Mouse (Mus musculus) hindbrain, embryonic 10.5 days (tissue): Measurements from ENCODE around the gene Plod3. TPM values are rescaled to one million over a fixed set of nuclear protein-coding genes. Genes with fewer than 3 reads are reported as not detected.

Experiments used
- DNase-seq: peaks from one replicate; pipeline ENCODE4 v3.0.0-alpha.2; 2017; ENCODE audit warnings: low spot score
- H3K27ac ChIP-seq: fragments of 300-500 bp; sonication (generic); 2 replicates; pipeline ENCODE4 v1.5.1; 2016; ENCODE audit warnings: mild to moderate bottlenecking, moderate library complexity
- H3K27me3 ChIP-seq: fragments of 300-500 bp; sonication (generic); 2 replicates; pipeline ENCODE4 v1.6.1; 2016; ENCODE audit warnings: mild to moderate bottlenecking; ENCODE audit not compliant: poor library complexity, insufficient read depth, severe bottlenecking
- H3K36me3 ChIP-seq: fragments of 300-500 bp; sonication (generic); 2 replicates; pipeline ENCODE4 v1.6.1; 2016; ENCODE audit warnings: mild to moderate bottlenecking, moderate library complexity
- H3K4me1 ChIP-seq: fragments of 300-500 bp; sonication (generic); replicated peaks from 2 replicates; pipeline ENCODE4 v1.6.1; 2016; ENCODE audit warnings: mild to moderate bottlenecking
- H3K4me3 ChIP-seq: fragments of 300-500 bp; sonication (generic); 2 replicates; pipeline ENCODE4 v1.5.1; 2016; ENCODE audit warnings: mild to moderate bottlenecking, moderate library complexity
- H3K9me3 ChIP-seq: fragments of 300-500 bp; sonication (generic); 2 replicates; pipeline ENCODE4 v1.6.1; 2016; ENCODE audit warnings: mild to moderate bottlenecking, moderate library complexity
- WGBS: fragments of 180-500 bp; shearing (Covaris S2); methylation state at CpG from one replicate; pipeline ENCODE4 v1.1.7; 2016; 5-methylcytosine and 5-hydroxymethylcytosine counted together
- polyA plus RNA-seq: library from polyadenylated mRNA; unstranded; fragments of >200 nt; fragmentation: Nextera tagmentation; extraction: Ambion mirVana; gene quantifications from 2 replicates; pipeline ENCODE4 v1.2.1, GENCODE M21; 2016

Gene Plod3
- polyA plus RNA-seq, 1 experiment from 2014 or later, result 40.6 TPM

- peak overlapping the region; percentile 89 for H3K27ac ChIP-seq
- DNase-seq, result no peak
Observed at GRCm38 (mm10) chr5:136953440-136953951, 33.3 kb upstream of the Plod3 start.

DNA sequence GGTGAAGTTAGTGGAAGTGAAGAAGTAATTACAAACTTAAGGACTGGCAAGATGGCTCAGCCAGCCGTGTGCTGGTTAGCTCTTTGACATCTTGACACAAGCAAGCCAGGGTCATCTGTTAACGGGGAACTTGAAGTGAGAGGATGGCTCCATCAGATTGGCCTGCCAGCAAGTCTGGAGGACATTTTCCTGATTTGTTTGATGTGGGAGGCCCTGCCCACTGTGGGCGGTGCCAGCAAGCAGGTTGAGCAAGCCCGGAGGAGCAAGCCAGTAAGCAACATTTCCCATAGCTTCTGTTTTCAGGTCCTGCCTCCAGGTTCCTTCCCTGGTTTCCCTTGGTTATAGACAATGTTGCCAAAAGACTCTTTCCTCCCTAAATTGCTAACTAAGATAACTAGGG lies 31.2 kb upstream of the Plod3 start:
- Histone ChIP-seq H3K9me3 (no peaks in the 10 kb centered on the region), H3K4me3 (no peak overlapping the region), H3K27me3 (no peaks in the 10 kb centered on the region), H3K36me3 (peaks cover 43% of the 10 kb centered on the region), H3K27ac (no peak overlapping the region), H3K4me1 (peaks cover 20% of the 10 kb centered on the region)
- DNase-seq, result no peak
- 85% methylated on average over 4 of the region's 4 CpGs for WGBS

More at GRCm38 (mm10) chr5:136953440-136953951, 33.3 kb upstream of the Plod3 start:
- peaks cover 28% of the 10 kb centered on the region for H3K36me3 ChIP-seq
- H3K4me1 ChIP-seq, result peaks cover 20% of the 10 kb centered on the region
- peak overlapping the region; percentile 81 for H3K4me3 ChIP-seq
- H3K27me3 ChIP-seq, result no peaks in the 10 kb centered on the region
- no peaks in the 10 kb centered on the region for H3K9me3 ChIP-seq
- 5% methylated on average over 12 of the region's 12 CpGs for WGBS

DNA sequence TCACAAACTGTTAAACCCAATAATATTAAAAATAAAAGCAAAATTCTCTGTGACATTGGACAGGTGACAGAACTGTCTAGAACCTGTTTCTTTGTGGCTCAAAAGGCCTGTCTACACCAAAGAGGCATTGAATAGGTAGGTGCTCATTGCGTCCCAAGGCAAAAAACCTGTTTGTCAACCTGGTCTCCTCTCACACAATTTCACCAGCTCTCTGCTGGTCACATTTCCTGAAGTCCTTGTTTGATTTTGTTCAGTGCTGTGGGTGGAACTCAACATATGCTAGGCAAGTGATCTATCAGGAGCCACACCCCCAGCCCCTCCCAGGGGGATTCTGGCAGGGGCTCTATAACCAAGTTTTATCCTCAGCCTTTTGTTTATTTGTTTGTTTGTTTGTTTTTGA lies 29.6 kb upstream of the Plod3 start:
- Histone ChIP-seq H3K4me1 (peaks cover 32% of the 10 kb centered on the region), H3K27me3 (no peaks in the 10 kb centered on the region), H3K36me3 (peaks cover 45% of the 10 kb centered on the region), H3K4me3 (no peak overlapping the region), H3K27ac (no peak overlapping the region), H3K9me3 (no peaks in the 10 kb centered on the region)
- 92% methylated on average over 1 of the region's 1 CpGs for WGBS
- no peak for DNase-seq

- no peaks in the 10 kb centered on the region for H3K9me3 ChIP-seq
- WGBS, result 83% methylated on average over 5 of the region's 5 CpGs
- H3K4me1 ChIP-seq, result peaks cover 30% of the 10 kb centered on the region
- no peak overlapping the region for H3K4me3 ChIP-seq
- H3K36me3 ChIP-seq, result peaks cover 58% of the 10 kb centered on the region
- no peak for DNase-seq
- no peak overlapping the region for H3K27ac ChIP-seq
- no peaks in the 10 kb centered on the region for H3K27me3 ChIP-seq
Observed at GRCm38 (mm10) chr5:136958991-136959605, 27.7 kb upstream of the Plod3 start.

DNA sequence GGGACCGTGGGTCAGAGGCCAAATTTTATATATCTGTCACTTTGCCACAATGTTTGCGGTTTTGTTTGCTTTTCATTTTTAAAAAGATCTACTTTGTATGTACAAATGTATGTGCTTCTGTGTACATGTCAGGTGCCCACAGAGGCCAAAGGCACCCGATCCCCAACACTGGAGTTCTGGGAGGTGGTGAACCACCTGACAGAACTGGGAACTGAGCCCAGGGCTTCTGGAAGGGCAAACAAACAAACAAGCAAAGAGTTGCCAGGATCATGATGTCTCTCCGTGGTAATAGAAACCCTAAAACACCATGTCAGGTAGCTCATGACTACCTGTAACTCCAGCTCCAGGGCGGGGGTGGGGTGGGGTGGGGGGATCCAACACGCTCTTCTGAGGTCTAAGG lies 26.8 kb upstream of the Plod3 start:
- H3K27me3 ChIP-seq, result no peaks in the 10 kb centered on the region
- 93% methylated on average over 6 of the region's 6 CpGs for WGBS
- DNase-seq, result no peak
- H3K4me3 ChIP-seq, result no peak overlapping the region
- H3K27ac ChIP-seq, result no peak overlapping the region
- H3K36me3 ChIP-seq, result peaks cover 66% of the 10 kb centered on the region
- H3K9me3 ChIP-seq, result no peaks in the 10 kb centered on the region
- H3K4me1 ChIP-seq, result peaks cover 24% of the 10 kb centered on the region

DNA sequence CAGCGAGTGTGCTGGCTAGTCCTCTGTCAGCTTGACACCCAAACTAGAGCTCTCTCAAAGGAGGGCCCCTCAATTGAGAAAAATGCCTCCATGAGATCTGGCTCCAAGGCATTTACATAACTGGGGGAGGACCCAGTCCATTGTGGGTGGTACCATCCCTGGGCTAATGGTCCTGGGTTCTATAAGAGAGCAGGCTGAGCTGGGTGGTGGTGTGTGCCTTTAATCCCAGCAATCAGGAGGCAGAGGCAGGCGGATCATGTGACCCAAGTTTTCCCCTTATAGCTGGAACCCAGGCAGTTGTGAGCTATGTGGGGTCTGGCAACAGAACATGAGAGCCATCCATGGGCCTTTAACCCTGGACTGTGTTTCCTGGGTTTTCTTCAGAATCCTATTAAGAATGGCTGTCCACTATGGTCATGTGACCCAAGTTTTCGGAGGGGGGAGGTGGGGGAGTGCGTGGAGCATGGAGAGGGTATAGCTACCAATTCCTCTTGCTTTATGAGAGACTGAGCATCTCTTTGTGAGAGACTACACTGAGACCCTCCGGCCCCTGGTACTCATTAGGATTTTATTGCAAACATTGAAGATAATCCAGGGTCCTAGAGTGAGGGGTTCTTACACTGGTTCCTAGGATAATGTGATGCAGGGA lies 25.4 kb upstream of the Plod3 start:
- Histone ChIP-seq H3K4me3 (peak overlapping the region; percentile 75), H3K27me3 (no peaks in the 10 kb centered on the region), H3K36me3 (peaks cover 69% of the 10 kb centered on the region), H3K9me3 (no peaks in the 10 kb centered on the region), H3K27ac (peak overlapping the region; percentile 94), H3K4me1 (peaks cover 36% of the 10 kb centered on the region)
- no peak for DNase-seq
- WGBS, result 22% methylated on average over 5 of the region's 5 CpGs

GRCm38 (mm10) chr5:136961983-136962461 lies 24.8 kb upstream of the Plod3 start:
- 0% methylated on average over 20 of the region's 20 CpGs for WGBS
- H3K9me3 ChIP-seq, result no peaks in the 10 kb centered on the region
- H3K27me3 ChIP-seq, result no peaks in the 10 kb centered on the region
- peak overlapping the region; percentile 94 for H3K27ac ChIP-seq
- H3K36me3 ChIP-seq, result peaks cover 69% of the 10 kb centered on the region
- peaks cover 40% of the 10 kb centered on the region for H3K4me1 ChIP-seq
- H3K4me3 ChIP-seq, result peak overlapping the region; percentile 75
- DNase-seq, result peak; percentile 93

- Histone ChIP-seq H3K27ac (peak overlapping the region; percentile 94), H3K36me3 (peaks cover 67% of the 10 kb centered on the region), H3K4me3 (peak overlapping the region; percentile 75), H3K9me3 (no peaks in the 10 kb centered on the region), H3K4me1 (peaks cover 40% of the 10 kb centered on the region), H3K27me3 (no peaks in the 10 kb centered on the region)
- peak; percentile 86 for DNase-seq
- 3% methylated on average over 10 of the region's 10 CpGs for WGBS
Observed at GRCm38 (mm10) chr5:136962501-136962900, 24.3 kb upstream of the Plod3 start.

GRCm38 (mm10) chr5:136962966-136963540 lies 23.8 kb upstream of the Plod3 start:
- H3K4me1 ChIP-seq, result peaks cover 40% of the 10 kb centered on the region
- H3K27ac ChIP-seq, result peak overlapping the region; percentile 94
- 74% methylated on average over 8 of the region's 8 CpGs for WGBS
- H3K9me3 ChIP-seq, result no peaks in the 10 kb centered on the region
- peaks cover 70% of the 10 kb centered on the region for H3K36me3 ChIP-seq
- H3K4me3 ChIP-seq, result peak overlapping the region; percentile 75
- DNase-seq, result no peak
- no peaks in the 10 kb centered on the region for H3K27me3 ChIP-seq

GRCm38 (mm10) chr5:136965210-136965609 lies 21.6 kb upstream of the Plod3 start:
- Histone ChIP-seq H3K36me3 (peaks cover 65% of the 10 kb centered on the region), H3K4me1 (peaks cover 40% of the 10 kb centered on the region), H3K27me3 (no peaks in the 10 kb centered on the region), H3K4me3 (0 out of 2 replicates have a peak overlapping the region, but pooled peaks have one; percentile 1), H3K9me3 (no peaks in the 10 kb centered on the region), H3K27ac (no peak overlapping the region)
- WGBS, result 89% methylated on average over 9 of the region's 9 CpGs
- no peak for DNase-seq

DNA sequence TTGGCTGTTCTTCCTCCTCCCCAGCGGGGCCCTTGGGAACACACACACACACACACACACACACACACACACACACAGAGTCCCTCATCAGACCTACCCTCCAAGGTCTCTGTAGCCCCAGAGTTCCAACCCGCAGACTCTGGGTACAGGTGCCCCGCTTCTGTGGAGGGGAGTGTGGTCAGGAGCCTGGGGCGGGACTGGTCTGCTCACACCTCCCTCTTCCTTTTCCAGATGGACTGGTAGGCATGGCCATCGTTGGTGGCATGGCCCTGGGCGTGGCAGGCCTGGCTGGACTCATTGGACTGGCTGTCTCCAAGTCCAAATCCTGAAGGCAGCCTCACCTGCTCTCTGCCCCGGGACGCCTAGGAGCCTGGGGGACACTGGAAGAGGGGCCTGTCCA lies 21.1 kb upstream of the Plod3 start:
- Histone ChIP-seq H3K4me1 (peaks cover 39% of the 10 kb centered on the region), H3K27me3 (no peaks in the 10 kb centered on the region), H3K36me3 (peaks cover 62% of the 10 kb centered on the region), H3K4me3 (no peak overlapping the region), H3K9me3 (no peaks in the 10 kb centered on the region), H3K27ac (no peak overlapping the region)
- no peak for DNase-seq
- WGBS, result 90% methylated on average over 8 of the region's 8 CpGs

GRCm38 (mm10) chr5:136966331-136966730 lies 20.5 kb upstream of the Plod3 start, which contains the start of gene Cldn15:
Cldn15 (plus strand) TSS chr5:136966616.
- 87% methylated on average over 6 of the region's 6 CpGs for WGBS
- H3K4me1 ChIP-seq, result peaks cover 33% of the 10 kb centered on the region
- H3K36me3 ChIP-seq, result peaks cover 60% of the 10 kb centered on the region
- no peaks in the 10 kb centered on the region for H3K9me3 ChIP-seq
- H3K27ac ChIP-seq, result peak within 1 kb of the TSS; percentile 26; the same call in 1 of the 2 replicates
- H3K4me3 ChIP-seq, result 0 out of 2 replicates have a peak within 1 kb of the TSS, but pooled peaks have one; percentile 1
- H3K27me3 ChIP-seq, result no peaks in the 10 kb centered on the region
- DNase-seq, result no peak
